Mouse (Mus musculus) kidney, embryonic 15.5 days (tissue): ENCODE measurements at regions not wholly inside any gene's neighbourhood (a gene's known extent, or its start where the extent isn't known, plus 50 kb on each side); places are given as distances from the start of the nearest gene placed in this dataset.

Source experiments
- ATAC-seq: fragments of 200-750 bp; cut with Nextera tagmentation; replicated peaks from 2 replicates; pipeline ENCODE4 v1.8.0; 2017; ENCODE audit warnings: moderate TSS enrichment; ENCODE audit not compliant: low FRiP score
- H3K27ac ChIP-seq: fragments of 300-500 bp; sonication (generic); 2 replicates; pipeline ENCODE4 v1.5.1; 2015; ENCODE audit warnings: mild to moderate bottlenecking, inconsistent platforms
- H3K27me3 ChIP-seq: fragments of 300-500 bp; sonication (generic); 2 replicates; pipeline ENCODE4 v1.6.1; 2015; ENCODE audit warnings: inconsistent platforms
- H3K36me3 ChIP-seq: fragments of 300-500 bp; sonication (generic); 2 replicates; pipeline ENCODE4 v1.6.1; 2015; ENCODE audit warnings: inconsistent platforms
- H3K4me1 ChIP-seq: fragments of 300-500 bp; sonication (generic); 2 replicates; pipeline ENCODE4 v1.6.1; 2015; ENCODE audit warnings: inconsistent platforms
- H3K4me2 ChIP-seq: fragments of 300-500 bp; sonication (generic); 2 replicates; pipeline ENCODE4 v1.6.1; 2015; ENCODE audit warnings: moderate library complexity, mild to moderate bottlenecking, inconsistent platforms
- H3K4me3 ChIP-seq: fragments of 300-500 bp; sonication (generic); replicated peaks from 2 replicates; pipeline ENCODE4 v1.5.1; 2015; ENCODE audit warnings: mild to moderate bottlenecking, inconsistent platforms
- H3K9ac ChIP-seq: fragments of 300-500 bp; sonication (generic); 2 replicates; pipeline ENCODE4 v1.6.1; 2015; ENCODE audit warnings: mild to moderate bottlenecking, inconsistent platforms
- H3K9me3 ChIP-seq: fragments of 300-500 bp; sonication (generic); replicated peaks from 2 replicates; pipeline ENCODE4 v1.6.1; 2016; ENCODE audit warnings: inconsistent platforms
- WGBS: fragments of 180-500 bp; shearing (Covaris S2); methylation state at CpG from one replicate; pipeline ENCODE4 v1.1.7; 2015; ENCODE audit warnings: mixed read lengths; 5-methylcytosine and 5-hydroxymethylcytosine counted together

DNA sequence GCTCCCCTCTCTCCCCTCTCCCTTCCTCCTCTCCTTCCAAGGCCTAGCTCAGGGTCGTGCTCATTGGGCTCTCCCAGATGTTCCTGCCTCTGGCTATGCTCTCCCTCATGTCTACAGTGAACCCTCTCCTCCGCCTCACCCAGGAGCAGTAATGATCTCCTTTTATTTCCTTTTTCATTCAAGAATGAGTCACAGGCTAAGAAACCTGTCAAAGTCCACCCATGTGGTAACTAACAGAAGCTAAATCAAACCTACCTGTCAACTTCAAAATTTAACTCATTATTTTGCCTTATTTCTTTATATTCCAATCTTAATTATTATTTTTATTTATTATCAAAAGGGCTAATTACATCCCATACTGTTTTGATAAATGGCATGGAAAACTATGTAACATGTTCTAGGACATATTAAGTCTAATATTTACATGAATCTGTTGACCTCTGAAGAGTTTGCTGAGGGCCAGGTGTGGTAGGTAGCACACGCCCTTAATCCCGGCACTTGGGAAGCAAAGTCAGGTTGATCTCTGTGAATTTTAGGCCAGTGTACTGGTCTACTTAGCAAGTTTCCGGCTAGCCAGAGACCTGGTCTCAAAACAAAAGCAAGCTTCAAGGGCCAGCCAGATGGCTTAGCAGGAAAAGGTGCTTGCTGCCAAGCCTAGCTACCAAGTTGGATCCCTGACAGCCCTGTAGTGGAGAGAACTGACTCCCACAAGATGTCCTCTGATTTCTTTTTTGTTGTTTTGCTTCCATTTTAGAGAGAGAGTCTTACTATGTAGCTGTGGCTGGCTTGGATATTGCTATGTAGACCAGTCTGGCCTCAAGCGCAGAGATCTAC lies 51.9 kb upstream of the Slc16a1 start:
- Histone ChIP-seq H3K4me1 (no peaks in the 10 kb centered on the region), H3K9me3 (no peaks in the 10 kb centered on the region), H3K4me3 (no peak overlapping the region), H3K27me3 (no peaks in the 10 kb centered on the region), H3K9ac (no peak overlapping the region), H3K4me2 (no peak overlapping the region), H3K27ac (no peak overlapping the region), H3K36me3 (no peaks in the 10 kb centered on the region)
- no peak for ATAC-seq
- WGBS: 80% methylated on average over 6 of the region's 6 CpGs

DNA sequence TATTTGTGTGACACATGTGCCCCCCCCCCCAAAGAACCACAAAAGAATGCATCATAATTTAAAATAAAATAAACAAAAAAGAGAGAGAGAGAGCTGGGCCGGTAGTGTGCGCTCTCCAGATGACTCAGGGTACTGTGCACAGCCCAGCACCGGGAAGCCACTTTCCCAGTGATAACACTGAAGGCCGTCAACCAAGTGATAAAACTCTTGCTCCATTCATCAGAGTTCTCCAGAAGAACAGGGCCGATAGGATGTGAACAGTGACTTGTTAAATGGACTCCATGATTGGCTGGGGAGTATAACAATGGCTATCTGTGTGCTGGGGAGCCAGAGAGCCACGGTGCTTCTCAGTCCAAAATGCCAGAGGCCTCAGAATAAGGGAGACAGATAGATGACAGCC lies 53.2 kb upstream of the Slc16a1 start:
- Histone ChIP-seq H3K27ac (no peak overlapping the region), H3K36me3 (no peaks in the 10 kb centered on the region), H3K4me3 (no peak overlapping the region), H3K27me3 (no peaks in the 10 kb centered on the region), H3K4me1 (no peaks in the 10 kb centered on the region), H3K4me2 (no peak overlapping the region), H3K9me3 (no peaks in the 10 kb centered on the region), H3K9ac (no peak overlapping the region)
- WGBS: 74% methylated on average over 6 of the region's 6 CpGs
- ATAC-seq: no peak

DNA sequence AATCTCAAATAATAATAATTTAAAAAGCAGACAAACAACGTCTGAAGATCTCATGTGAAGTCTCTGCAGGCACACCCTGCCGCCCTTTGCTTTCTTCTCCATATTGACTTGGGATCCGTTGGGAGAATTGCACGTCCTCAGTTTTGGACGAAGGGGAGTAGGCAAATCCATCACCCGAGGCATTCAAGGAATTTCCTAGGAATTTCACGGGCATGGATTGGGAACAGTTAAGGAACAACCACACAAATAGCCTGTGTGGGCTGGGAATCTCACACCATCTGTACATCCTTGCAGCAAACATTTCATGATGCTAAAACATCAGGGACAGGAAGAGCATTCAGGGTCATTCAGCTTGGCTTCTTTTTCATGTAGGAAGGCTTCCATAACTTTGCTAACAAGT lies 55.2 kb upstream of the Slc16a1 start:
- H3K36me3 ChIP-seq: no peaks in the 10 kb centered on the region
- H3K4me3 ChIP-seq: no peak overlapping the region
- no peak overlapping the region for H3K9ac ChIP-seq
- H3K4me2 ChIP-seq: no peak overlapping the region
- no peaks in the 10 kb centered on the region for H3K4me1 ChIP-seq
- H3K27me3 ChIP-seq: no peaks in the 10 kb centered on the region
- H3K27ac ChIP-seq: no peak overlapping the region
- 71% methylated on average over 7 of the region's 7 CpGs for WGBS
- no peak for ATAC-seq
- H3K9me3 ChIP-seq: no peaks in the 10 kb centered on the region

DNA sequence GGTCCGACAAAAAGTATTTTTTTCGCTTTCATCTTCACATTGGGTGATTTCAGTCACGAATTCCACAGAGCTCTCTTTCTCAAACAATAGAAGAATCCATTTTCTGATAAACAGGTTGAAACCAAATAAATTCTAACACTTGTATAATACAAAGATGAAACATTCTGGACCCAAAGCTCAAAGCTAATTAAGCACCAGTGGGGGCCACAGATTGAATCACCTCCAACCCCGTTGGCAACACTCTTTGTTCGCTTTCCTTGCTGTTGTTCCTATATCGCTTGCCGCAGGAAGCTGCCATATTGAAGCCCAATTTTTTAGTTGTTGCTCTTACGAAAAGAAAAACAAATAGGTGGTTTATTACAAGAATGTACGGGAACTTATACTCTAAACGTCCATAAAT lies 55.9 kb upstream of the Slc16a1 start:
- H3K9ac ChIP-seq: no peak overlapping the region
- no peak overlapping the region for H3K4me2 ChIP-seq
- no peaks in the 10 kb centered on the region for H3K36me3 ChIP-seq
- no peak overlapping the region for H3K4me3 ChIP-seq
- ATAC-seq: no peak
- H3K27me3 ChIP-seq: no peaks in the 10 kb centered on the region
- 95% methylated on average over 10 of the region's 10 CpGs for WGBS
- H3K9me3 ChIP-seq: no peaks in the 10 kb centered on the region
- no peak overlapping the region for H3K27ac ChIP-seq
- H3K4me1 ChIP-seq: no peaks in the 10 kb centered on the region

DNA sequence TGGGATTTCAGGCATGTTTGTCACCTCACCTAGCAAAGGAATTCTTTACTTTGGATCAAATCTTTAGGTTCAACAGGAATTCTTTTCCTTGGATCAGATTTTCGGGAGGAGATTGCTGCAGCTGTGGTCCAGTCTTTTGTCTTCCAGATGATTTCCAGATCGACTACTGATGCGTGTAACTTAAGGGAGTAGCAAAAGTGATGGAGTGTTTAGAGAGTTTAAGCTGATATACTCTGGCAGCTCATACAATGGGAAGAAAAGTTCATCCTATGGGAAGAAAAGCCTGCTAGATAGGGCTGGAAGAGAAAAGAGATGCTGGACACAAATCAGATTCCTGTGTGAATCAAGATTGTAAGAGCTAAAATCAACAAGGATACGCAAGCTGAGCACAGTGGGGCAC lies 59.3 kb upstream of the Slc16a1 start:
- H3K4me3 ChIP-seq: no peak overlapping the region
- WGBS: 47% methylated on average over 4 of the region's 4 CpGs
- no peak for ATAC-seq
- H3K4me1 ChIP-seq: no peaks in the 10 kb centered on the region
- H3K27ac ChIP-seq: no peak overlapping the region
- no peaks in the 10 kb centered on the region for H3K9me3 ChIP-seq
- H3K9ac ChIP-seq: no peak overlapping the region
- H3K4me2 ChIP-seq: no peak overlapping the region
- H3K27me3 ChIP-seq: no peaks in the 10 kb centered on the region
- no peaks in the 10 kb centered on the region for H3K36me3 ChIP-seq

DNA sequence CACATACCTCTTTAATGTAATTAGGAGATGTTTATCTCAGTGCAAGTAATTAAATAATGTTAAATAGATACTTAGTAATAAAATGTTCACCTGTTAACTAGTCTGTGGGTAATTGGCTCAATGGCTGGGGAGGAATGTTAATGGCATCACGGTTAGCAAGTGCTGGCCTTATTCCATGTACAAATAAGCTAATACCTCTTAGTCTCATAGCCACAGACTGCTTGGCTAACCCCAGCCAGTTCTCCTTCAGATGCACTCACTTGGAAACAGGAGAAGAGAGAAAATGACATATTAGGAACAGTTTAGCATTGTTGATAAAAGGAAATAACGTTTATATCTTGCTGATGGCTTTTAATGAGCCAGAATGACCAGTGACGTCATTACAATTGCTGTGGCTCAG lies 60.1 kb upstream of the Slc16a1 start:
- no peaks in the 10 kb centered on the region for H3K9me3 ChIP-seq
- H3K27ac ChIP-seq: no peak overlapping the region
- no peak overlapping the region for H3K4me2 ChIP-seq
- no peak overlapping the region for H3K4me3 ChIP-seq
- H3K27me3 ChIP-seq: no peaks in the 10 kb centered on the region
- ATAC-seq: no peak
- H3K4me1 ChIP-seq: no peaks in the 10 kb centered on the region
- 29% methylated on average over 3 of the region's 3 CpGs for WGBS
- H3K9ac ChIP-seq: no peak overlapping the region
- H3K36me3 ChIP-seq: no peaks in the 10 kb centered on the region

DNA sequence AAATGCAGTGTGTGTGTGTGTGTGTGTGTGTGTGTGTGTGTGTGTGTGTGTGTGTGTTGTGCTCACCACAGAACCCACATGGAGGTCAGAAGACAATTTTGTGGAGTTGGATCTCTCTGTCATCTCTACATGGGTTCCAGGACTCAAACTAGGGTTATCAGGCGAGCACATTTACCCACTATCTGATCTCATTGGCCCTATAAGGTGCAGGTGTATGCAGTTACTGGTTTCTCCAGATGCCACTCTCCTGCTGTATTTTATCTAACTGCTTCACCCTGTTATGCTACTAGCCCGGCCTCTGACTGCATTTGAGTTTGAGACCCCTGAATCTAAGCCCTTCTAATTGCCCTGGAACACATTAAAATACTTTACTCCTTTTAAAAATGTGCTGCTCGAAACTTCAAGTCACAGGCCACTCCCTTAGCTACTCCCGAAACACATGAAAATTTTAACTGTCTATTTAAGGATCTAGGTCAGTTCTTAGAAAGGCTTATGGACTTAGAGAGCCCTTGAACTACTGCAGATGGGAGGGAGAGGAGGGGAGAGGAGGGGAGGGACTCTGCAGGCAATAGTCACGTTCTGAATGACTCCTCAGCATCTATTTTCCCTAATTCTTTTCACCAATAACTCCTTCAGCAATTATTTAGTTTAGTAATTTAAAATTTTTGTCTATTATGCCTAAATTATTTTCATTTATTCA lies 61.1 kb upstream of the Slc16a1 start:
- Histone ChIP-seq H3K27ac (no peak overlapping the region), H3K36me3 (no peaks in the 10 kb centered on the region), H3K9ac (no peak overlapping the region), H3K9me3 (no peaks in the 10 kb centered on the region), H3K4me2 (no peak overlapping the region), H3K27me3 (no peaks in the 10 kb centered on the region), H3K4me1 (no peaks in the 10 kb centered on the region), H3K4me3 (no peak overlapping the region)
- no peak for ATAC-seq
- WGBS: 65% methylated on average over 5 of the region's 5 CpGs

DNA sequence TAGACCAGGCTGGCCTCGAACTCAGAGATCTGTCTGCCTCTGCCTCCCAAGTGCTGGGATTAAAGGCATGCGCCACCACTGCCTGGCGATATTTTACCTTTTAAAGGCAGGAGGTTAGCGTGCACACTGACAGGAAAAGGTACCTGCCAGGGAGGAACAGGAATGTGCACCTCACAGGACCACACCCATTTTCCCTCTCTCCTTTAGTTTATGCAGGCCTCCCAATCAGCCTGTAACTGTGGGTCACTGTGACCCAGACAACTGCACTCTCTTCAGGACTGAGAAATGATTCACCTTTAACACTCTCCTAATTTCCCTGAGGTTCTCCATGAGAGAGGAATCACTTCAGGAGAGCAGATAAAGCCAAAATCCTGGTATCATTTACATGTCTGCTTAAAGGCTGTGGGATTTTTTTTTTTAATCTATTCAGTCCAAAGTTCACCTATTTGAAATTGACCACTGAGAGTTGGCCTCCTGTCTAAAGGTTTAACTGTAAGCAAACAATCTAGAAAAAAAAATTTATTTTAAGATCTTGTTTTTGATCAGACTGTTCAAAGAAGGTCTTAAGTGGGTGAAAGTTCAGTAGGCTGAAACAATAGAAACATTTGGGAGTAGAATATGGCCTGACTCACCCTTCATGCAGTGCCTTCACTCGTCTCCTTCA lies 61.7 kb upstream of the Lrig2 start:
- Histone ChIP-seq H3K27ac (no peak overlapping the region), H3K36me3 (no peaks in the 10 kb centered on the region), H3K9ac (no peak overlapping the region), H3K4me1 (no peaks in the 10 kb centered on the region), H3K4me3 (no peak overlapping the region), H3K9me3 (no peaks in the 10 kb centered on the region), H3K27me3 (no peaks in the 10 kb centered on the region), H3K4me2 (no peak overlapping the region)
- WGBS: 78% methylated on average over 5 of the region's 5 CpGs
- ATAC-seq: no peak

DNA sequence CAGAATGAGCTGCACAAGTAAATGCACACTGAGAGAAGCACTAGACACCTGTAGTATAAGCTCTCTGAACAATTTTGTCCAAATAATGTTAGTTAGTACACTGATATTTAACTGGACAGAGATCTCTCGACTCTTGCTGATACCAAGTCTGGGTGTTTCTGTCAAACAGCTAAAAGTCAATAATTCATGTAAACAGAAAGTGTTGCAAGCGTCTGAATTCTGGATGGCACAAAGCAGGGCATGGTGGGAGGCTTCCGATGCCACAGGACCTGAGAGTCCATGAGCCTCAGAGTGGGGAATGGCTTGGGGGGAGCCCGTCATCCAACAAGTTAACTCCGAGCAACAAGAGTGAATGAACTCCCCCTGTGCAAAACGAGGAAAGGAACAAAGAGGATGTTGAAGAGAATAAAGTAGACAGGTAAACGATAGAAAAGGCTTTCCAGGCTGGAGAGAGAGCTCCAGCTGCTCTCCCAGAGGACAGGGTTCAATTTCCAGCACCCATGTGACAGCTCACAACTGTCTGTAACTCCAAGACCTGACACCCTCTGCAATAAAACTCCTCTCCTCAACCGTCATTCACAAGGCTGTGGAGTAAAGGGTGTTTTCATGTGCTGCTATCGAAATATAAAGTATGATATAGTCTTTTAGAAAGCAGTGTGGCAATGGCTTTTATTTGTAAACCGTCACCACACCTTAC lies 60.4 kb upstream of the Lrig2 start:
- Histone ChIP-seq H3K4me3 (no peak overlapping the region), H3K4me2 (no peak overlapping the region), H3K4me1 (no peaks in the 10 kb centered on the region), H3K9me3 (no peaks in the 10 kb centered on the region), H3K27ac (no peak overlapping the region), H3K9ac (no peak overlapping the region), H3K27me3 (no peaks in the 10 kb centered on the region), H3K36me3 (no peaks in the 10 kb centered on the region)
- 55% methylated on average over 10 of the region's 10 CpGs for WGBS
- no peak for ATAC-seq

DNA sequence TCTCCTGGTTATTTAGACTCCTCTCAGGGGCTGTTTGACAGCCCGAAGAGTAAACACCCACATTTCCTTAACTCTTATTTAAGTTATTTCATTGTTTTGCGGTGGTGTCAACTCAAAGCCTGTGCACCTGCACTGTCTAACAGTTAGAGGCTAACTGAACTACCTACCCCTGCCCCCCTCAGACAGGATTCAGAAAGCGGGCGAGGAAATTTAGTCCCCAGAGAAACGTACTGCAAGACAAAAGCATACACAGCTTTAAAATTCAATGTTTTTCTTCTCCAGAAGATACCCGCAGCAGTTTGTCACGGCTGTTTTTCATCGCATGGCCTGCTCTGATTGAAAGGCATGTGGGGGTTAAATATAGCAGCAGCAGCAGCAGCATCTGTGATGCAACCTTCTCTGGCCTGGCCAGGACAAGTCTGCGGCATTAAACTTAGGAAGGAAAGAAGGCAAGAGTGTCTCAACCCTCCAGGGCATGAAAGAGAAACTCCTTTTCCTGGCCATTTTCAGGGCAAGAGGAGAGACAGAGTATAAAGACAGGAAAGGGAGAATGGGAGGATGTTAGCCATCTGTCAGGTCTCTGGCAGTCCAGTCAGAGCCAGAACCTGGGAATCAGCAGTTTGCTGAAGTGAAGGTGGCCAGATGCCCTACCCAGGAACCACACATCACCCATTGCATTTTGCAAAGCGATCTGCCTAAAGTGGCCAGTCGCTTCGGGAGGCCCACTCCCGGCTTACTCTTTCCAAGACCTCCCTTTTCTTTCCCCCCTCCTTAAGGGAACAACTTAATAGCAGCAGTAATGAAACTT lies 53.9 kb upstream of the Lrig2 start:
- ATAC-seq: no peak
- Histone ChIP-seq H3K9ac (no peak overlapping the region), H3K4me3 (no peak overlapping the region), H3K9me3 (no peaks in the 10 kb centered on the region), H3K36me3 (no peaks in the 10 kb centered on the region), H3K4me2 (peak overlapping the region; percentile 17), H3K27ac (no peak overlapping the region), H3K4me1 (peaks cover 10% of the 10 kb centered on the region), H3K27me3 (no peaks in the 10 kb centered on the region)
- 29% methylated on average over 13 of the region's 13 CpGs for WGBS

DNA sequence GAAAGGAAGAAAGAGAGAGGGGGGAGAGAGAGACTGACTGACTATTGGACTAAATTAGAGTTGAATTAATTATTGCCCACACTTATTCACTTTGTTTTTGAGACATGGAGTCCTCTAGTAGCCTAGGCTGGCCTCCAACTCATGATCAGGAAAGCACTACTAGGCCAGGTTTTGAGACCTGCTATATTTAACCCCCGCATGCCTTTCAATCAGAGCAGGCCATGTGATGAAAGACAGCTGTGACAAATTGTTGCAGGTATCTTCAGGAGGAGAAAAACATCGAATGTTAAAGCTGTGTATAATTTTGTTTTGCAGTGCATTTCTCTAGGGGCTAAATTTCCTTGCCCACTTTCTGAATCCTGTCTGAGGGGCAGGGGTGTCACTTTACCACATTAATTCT lies 53.1 kb upstream of the Lrig2 start:
- H3K4me2 ChIP-seq: no peak overlapping the region
- H3K4me3 ChIP-seq: no peak overlapping the region
- 64% methylated on average over 2 of the region's 2 CpGs for WGBS
- no peak overlapping the region for H3K9ac ChIP-seq
- no peaks in the 10 kb centered on the region for H3K9me3 ChIP-seq
- no peak for ATAC-seq
- no peaks in the 10 kb centered on the region for H3K27me3 ChIP-seq
- H3K27ac ChIP-seq: no peak overlapping the region
- peaks cover 10% of the 10 kb centered on the region for H3K4me1 ChIP-seq
- H3K36me3 ChIP-seq: no peaks in the 10 kb centered on the region
